Mouse (Mus musculus) thymus, adult 2 months (tissue): ENCODE results near the gene Cpsf6.

ENCODE experiments used
- CTCF ChIP-seq: fragments of 200-500 bp; IDR thresholded peaks from 2 replicates; pipeline ENCODE4 v1.5.1; 2012; ENCODE audit warnings: mild to moderate bottlenecking, control low read depth, low read length, moderate library complexity, borderline replicate concordance; ENCODE audit not compliant: control insufficient read depth, poor library complexity, insufficient read depth; ENCODE audit errors: extremely low read depth
- POLR2A ChIP-seq: fragments of 200-500 bp; IDR thresholded peaks from 2 replicates; pipeline ENCODE4 v1.6.1; 2012; ENCODE audit warnings: mild to moderate bottlenecking, low read length, control low read depth, moderate library complexity; ENCODE audit not compliant: control insufficient read depth, poor library complexity, insufficient read depth; ENCODE audit errors: extremely low read depth

- TF ChIP-seq CTCF = no peak
- TF ChIP-seq POLR2A = no peak
Measured at GRCm38 (mm10) chr10:117375163-117375562, 4.7 kb downstream of the Cpsf6 start.
